Mouse (Mus musculus) MEL-GATA-1-ER (cell line): ENCODE measurements around the gene Nhlh1.

Experiments
- DNase-seq: peaks from one replicate; pipeline ENCODE4 v3.0.0-alpha.2; 2012; ENCODE audit warnings: low read depth; ENCODE audit errors: extremely low read depth

The Nhlh1 gene

DNA sequence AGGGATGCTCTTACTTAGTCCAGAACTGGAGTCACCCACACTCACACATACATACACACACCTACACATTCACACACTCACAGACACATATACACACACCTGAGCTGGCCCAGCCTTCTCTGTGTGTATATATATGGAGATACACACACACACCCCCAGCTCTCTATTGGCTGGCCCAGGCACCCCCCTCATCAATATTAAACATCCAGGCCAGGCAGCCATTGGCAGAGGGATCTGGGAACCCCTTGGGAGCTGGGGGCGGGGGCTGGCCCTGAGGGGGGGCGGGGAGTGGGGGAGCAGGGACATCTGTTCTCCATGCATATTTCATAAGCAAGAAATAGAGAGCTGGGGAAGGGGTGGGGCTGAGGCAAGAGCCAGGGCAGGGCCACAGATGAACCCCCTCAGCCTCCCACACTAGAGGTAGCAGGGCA is at the start of gene Nhlh1:
Nhlh1 (minus strand) TSS at position 83 of the 431 bp plus-strand sequence.
- no peak for DNase-seq

DNA sequence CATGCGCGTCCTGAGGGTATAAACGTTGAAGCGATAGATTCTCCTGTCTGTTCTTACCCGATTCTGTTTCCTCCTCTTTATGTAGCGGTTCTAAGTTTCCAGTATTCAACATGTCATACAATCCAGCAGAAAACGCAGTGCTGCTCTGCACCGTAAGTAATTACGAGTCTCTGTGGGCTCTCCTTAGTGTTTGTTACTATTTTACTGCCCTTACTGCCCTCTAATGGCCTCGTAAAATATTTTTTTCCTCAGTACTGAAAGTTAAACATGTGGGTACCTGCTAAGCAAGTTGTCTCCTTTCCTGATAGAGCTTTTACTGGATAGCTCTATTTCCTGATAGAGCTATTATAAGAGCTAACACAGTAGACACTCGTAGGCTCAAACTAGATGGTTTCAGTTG is 47.7 kb upstream of the Nhlh1 start:
- no peak for DNase-seq

DNA sequence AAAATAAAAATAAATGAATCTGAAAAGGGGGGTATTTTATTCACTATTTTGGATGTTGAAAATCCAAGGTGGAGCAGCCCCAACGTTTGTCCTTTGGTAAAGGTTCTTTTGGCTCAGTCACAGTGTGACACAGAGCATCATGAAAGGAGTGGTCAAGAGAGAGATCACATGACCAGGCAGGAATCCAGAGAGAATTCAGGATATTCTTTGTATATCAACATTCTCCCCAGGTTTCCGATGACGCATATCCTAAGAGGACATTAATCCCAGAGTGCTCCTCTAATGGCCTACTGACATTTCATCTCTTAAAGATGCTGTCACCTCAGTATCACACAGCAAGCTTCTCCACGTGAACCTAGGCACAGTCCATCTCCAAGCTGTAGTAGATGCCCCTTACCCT is 46.2 kb upstream of the Nhlh1 start:
- DNase-seq, result no peak

DNA sequence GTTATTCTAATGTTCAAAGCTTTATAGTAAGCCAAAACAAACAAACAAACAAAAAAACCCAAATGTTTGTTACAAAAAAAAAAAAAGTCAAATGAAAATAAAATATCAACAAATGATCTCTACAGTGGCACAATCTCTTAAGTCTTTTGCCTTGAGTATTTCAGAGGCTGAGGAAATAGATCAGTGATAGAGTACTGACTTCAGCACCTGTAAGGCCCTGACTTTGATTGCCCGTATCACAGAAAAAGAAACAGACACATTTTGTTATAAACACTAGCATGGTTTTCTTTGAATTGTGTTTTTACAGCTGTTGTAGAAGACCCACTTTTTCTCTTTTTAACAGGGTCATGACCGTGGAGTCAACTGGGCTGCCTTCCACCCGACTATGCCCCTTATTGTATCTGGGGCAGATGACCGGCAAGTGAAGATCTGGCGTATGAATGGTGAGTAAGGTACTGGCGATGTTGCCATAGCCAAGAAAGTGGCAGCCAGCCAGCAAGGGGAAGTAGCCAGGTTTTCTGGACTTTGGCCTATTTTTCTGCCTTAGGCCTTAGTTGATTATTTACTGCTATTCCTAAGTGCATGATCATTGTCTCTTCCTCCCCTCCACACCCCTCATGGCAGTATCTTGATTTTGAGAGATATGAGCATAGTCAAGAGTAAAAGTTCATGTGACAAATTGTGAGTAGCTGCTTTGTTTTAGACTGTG is 42.1 kb upstream of the Nhlh1 start:
- DNase-seq, result no peak

DNA sequence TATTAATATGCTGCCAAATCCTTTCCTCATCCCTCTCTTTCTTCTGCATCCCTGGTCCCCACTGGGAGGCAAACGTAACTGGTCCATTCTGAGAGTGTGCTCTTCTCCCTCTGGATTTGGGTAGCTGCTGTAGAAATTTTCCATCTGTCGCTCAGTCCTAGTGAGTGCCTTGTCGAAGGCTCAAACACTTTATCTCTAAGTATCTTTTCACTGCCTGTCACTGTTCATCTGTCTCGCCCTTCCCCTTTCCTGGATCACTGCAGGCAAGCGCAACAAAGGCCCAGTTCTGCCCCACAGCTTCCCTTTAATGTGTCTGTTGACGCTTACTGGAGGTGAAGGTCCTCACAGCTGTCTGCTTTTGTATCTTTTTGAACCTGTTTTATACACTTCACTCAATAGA is 37.8 kb upstream of the Nhlh1 start:
- DNase-seq, result peak; percentile 63

DNA sequence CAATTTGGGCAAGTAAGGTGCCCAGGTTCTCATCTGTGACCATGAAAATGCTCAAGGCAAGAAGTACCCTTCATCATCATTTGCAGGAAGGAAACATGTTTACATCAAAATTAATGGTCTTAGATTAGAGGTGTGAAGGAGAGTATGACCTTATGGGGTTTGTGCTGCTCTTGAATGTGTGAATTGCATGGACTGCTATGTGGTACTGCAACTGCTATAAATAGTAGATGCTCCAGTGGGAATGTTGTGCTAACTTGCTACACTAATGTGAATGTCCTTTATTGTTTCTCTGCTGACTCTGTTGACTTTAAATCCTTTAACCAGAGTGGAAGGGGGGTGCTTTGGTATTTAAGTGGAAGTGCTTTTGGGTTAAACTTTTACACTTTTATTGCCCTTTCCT is 36.9 kb upstream of the Nhlh1 start:
- no peak for DNase-seq

DNA sequence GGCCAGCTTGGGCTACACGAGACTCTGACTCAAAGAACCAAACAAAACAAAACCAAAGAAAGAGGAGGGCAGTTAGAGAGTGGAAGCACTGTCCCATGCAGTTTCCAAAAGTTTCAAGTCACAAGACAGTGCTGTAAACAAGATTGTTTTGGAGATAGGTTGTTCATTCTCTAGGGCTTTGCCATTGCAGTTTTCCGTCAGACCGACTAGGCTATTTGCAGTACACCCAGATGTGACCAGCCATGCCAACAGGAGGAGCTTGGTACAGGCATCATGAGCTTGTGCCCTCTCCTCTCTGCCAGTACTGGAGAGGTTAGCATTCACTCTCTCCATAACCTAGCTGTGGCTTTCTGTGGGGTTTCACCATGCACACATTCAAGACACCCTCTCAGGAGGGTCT is 36.1 kb upstream of the Nhlh1 start:
- DNase-seq, result no peak

DNA sequence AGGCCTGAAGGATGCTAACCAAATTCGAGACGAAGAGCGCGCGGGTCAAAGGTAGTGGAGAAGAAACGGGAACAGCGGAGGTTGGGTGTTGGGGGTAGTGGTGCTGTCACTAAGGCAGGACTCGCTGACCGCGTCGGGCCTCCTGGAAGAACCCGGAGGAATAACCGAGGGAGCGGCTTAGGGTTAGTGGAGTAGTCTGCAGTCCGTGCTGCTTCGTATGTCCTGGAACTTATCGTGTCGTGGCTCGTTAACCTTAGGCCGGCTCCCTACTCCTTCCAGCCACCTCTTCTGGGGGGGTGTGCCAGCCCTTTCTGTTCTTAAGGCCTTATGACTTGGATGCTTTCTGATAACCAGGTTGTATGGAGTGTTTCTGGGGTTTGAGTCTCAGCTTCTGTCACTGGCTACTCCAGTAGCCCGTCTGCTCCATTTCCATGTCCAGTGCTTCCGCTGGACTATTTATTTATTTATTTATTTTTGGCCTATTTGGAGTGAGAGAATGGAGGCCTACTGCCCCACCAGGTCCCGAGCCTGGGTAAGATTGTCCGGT is 25.6 kb upstream of the Nhlh1 start:
- DNase-seq, result no peak

DNA sequence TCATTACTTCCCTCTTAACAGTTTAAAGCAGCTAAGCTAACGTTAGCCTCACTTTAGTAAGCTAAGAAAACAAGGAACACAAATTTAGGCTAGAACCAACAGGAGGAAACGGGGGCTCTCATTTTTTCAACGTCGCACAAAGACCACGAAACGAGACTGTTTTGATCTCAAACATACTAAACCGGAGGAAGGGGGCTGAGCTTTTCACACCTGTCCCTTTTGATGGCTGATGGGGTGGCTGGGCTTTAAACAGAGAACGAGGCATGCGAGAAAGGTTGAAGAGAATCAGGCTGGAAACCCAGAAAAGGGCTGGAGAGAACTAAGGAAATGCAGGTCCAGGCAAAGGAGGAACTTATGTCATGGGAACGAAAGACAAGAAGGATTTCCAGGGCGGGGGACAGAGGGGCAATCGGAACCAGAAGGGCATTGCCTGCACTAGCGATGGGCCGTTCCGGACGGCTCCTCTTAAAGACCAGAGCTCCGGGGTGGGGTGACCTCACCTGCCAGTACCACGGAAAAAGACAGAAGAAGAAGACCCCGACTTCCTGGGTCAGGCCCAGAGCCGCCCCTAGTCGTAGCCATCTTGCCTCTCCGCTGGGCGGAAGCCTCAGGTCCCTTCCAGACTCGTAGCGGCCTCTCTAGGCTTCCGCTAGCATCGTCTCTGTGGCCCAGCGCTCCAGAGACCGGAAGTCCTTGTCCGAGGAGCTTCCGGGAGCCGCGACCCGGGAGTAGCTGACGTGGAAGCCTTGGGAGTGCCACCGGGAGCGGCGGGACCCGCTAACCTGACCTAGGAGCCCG is 24.9 kb upstream of the Nhlh1 start, which contains the start of the genes Copa and Ncstn:
Copa (plus strand) TSS at position 429 of the 798 bp plus-strand sequence.
Ncstn (minus strand) TSS at position 695 of the 798 bp plus-strand sequence.
- DNase-seq, result peak; percentile 87

DNA sequence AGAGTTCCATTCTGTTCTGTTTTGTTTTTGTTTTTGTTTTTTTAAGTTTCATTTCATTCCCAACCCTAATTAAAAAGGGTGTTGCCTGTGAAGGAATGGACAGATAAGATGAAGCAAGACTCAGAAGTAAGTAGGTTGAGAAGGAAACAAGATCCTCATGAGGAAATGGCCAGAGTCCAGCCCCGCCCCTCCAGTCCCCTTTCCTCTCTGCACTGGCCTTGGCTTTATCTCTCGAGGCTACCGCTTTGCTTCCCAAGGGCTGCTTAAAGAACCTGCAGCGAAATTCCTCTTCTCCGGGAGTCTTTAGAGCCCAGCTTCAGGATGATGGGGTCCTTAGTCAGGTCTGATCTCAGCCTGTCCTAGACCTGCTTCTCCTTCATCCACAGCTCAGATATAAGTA is 20.6 kb upstream of the Nhlh1 start:
- DNase-seq, result no peak

DNA sequence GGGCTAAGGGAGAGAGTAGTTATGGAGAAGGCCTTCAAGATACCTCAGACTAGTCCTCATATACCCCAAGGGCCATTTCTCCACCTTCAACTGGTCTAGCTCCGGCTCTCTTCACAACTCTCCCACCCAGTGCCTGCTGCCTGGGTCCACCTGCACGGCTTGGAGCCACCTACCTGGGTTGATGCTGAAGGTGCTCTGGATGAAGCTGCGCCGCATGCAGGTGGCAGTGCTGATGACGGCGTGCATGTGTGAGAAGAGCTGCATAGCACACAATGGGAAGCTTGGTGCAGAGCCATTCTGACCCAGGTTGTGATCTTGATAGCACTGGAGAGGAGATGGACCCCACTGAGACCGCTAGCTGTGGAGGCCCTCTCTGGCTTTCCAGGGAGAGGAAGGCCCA is 15.2 kb upstream of the Nhlh1 start:
- no peak for DNase-seq

DNA sequence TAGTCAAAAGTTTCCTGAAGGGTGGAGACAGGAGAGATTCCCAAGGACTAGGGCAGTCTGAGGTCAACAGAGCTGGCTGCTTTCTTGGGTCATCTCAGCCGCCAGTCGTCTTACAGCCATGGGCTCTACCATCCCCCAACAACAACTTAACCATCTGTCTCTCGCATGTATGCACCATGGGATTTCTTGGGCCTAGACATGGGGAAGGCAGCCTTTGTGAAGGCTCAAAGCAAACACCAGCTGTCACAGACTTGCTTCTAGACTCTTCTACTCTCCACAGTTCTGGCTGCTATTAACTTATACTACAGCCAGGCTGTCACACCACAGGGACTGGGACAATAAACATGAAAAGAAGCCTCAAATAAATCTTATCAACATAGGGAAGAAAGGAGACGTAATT is 14.2 kb upstream of the Nhlh1 start:
- DNase-seq, result no peak

DNA sequence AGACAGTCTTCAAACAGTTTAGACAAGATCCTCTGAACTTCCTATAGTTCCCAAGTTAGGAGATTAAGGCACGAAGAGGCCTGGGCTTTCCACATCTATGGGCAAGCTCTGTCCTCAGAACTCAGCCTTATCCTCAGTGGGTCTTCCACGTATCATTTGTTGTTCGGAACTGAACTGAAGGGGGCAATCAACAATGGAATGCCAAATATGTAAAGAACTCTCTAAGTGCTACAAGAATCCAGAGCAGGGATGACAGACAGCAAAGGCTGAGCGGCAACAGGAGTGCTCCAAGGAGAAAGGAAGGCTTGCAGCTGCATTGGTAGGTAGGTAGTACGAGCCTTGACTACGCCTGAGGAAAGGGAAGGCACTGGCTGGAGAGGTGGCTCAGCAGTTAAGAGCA is 12.9 kb upstream of the Nhlh1 start:
- DNase-seq, result no peak

DNA sequence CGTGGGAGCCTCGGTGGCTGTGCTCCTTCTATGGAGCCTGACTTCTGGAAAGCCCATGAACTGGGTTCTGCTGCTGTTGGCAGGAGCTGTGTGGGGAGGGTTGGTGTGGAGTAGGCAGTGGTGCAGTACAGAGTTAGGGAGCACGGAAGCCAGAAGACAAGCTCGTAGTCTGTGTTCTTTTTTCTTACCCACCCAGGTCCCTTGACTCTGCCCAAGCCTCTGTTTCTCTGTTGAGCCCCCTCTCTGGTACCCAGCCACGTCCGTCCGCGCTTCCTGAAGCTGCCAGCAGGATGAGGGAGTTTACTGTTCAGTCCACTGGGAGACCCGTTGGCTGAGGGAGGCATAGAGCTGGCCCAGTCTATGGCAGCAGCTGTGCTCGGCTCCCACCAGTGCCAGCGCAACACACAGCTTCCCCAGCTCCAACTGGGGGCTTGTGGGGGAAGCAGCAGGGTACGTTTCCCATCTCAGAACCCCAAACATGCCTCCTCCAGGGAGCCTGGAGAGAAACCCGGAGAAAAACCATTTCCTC is 7.3 kb upstream of the Nhlh1 start:
- no peak for DNase-seq

DNA sequence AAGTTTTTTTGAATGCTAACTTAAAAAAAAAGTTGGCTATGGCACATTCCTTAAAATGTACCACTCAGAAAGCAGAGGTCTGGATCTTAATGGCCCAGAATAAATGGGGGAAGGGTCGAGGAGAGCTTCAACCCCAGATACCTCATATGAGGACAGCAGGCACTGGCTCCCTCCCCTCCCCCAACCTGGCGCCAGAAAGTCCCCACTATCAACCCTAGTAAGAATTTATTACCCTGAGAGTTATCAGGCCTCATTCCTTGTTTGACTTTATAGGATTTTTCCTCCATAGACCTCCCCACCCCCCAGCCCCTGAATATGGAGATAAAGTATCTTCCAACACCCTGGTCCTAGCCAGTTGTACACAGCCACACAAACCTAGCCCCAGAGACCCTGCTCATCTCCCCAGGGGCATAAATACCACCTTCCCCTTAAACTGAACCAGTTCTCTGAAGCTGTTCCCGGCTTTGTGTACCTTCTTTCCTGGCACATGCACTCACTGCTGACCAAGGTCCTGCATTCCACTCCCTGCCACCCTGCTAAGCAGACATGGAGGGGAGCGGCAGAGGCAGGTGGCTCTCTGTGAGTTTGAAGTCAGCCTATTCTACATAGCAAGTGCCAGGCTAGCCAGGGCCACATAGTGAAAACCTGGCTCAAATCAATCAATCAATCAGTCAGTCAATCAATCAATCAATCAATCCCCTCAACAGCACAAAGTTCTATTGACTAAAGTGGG is 6.1 kb upstream of the Nhlh1 start:
- no peak for DNase-seq

DNA sequence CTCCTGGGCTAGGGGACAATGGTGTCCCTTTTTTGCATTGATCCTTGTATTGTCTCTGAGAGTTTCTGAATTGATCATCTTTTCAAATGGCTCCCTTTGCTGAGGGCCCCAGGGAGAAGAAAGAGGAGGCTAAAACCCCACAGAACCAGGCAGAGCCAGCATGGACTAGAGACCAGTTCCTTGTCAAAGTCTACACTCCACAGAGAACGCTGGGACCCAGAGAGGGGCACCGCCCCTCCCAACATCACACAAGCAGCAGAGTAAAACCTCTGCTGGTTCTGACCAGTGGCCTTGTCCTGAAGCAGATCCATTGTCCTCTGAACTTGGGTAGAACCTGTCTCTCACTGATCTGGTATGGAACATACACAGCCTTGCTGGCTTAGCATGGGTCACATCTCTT is 4.7 kb upstream of the Nhlh1 start:
- no peak for DNase-seq

DNA sequence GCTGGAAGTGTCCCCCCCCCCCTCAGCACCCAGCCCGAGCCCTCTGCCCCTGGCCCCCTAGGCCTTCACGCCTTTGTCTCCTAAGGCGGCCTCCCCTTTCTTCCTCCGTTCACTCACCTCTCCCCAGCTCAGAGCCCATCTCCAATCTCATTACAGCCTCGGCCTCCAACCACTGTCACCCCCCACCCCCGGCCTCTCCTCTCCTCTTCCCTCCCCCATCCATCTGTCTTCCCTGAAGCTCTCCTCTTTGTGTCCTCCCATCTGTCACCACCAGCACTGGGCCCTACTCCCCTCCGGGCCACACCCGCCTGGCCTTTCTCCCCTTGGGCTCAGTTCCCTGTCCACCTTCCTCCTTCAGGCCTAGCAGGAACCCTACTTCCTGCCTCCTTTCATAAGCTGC is 3.8 kb upstream of the Nhlh1 start:
- no peak for DNase-seq

DNA sequence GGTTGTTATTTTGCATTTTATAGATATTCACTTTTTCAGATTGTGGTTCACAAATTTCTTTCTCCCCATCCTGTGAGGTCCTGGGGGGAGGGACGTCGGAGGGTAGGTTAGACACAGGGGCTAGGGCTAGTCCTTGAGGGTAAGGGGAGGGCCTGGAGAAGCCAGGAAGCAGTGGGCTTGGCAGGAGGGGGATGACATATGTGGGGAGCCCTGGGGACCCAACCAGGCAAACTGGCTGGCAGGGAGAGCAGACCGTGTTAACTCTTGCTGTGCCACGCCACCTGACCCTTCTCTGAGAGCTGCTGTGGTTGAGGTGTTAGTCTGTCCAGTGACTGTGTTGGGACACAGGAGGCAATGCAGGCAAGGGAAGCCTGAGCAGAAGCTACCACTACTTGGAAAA is 3.3 kb upstream of the Nhlh1 start:
- DNase-seq, result no peak

DNA sequence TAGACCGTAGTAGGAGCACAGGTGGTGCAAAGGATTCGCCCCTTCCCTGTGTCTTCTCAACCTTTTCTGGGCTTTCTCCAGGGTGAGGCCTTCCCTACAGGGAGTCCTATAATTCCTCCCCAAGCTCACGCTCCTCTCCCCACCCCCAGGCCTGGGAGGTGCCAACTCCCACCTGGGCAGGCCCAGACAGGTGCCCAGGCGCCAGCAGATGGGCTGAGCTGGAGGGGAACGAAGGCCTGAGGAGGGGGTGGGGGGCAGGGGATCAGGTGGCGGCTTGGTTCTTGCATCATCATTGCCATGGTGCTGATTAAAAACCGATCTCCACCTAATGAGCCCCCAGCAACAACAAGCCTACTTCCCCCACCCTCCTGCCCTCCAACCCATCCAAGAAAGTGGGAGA is 1.5 kb upstream of the Nhlh1 start:
- DNase-seq, result no peak

DNA sequence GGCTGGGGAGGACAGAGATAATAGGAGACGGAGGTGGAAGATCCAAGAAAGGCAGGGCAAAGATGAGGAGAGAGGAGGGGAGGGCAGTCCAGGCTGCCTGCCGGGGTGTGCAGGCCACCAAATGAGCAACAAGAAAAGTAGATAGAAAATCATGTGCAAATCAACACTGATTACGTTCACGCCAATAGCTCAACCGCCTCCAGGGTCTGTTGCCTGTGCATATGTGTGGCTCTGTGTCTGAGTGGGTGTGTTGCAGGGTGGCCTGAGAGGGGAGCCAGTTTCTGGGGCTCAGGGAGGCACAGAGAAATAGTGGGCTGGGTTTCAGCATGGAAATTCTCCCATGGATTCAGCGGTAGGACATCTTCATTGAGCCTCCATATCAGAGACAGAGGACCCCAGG is 948 bp upstream of the Nhlh1 start:
- DNase-seq, result no peak

DNA sequence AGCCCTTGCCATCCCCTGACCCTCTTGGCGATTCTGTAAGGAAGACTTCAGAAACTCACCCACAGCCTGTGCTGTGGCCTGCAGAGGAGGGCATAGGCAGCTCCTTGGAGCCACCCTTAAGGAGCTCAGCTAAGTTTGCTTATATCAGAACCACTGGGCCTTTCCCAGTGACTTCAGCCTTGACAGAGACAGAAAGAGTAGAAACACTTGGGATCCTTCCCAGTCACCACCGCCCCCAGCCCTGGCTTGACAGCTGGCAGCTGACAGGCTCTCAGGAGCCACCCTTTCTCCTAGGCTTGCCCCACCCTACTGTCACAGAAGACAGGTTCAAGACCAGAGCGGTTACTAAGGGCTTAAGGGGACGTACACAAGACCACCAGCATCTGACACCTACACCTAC is 1.1 kb downstream of the Nhlh1 start:
- no peak for DNase-seq
